Mouse (Mus musculus) neural tube, embryonic 12.5 days (tissue): ENCODE measurements around the gene Uri1. TPM values are rescaled to one million over a fixed set of nuclear protein-coding genes. Genes with fewer than 3 reads are reported as not detected.

Source experiments
- ATAC-seq: fragments of 200-750 bp; cut with Nextera tagmentation; 2 replicates; pipeline ENCODE4 v1.8.0; 2017; ENCODE audit warnings: low read depth, mild to moderate bottlenecking, moderate TSS enrichment, moderate library complexity; ENCODE audit not compliant: low FRiP score
- H3K27ac ChIP-seq: fragments of 300-500 bp; sonication (generic); 2 replicates; pipeline ENCODE4 v1.5.1; 2016
- H3K27me3 ChIP-seq: fragments of 300-500 bp; sonication (generic); replicated peaks from 2 replicates; pipeline ENCODE4 v1.6.1; 2016; ENCODE audit warnings: mild to moderate bottlenecking
- H3K36me3 ChIP-seq: fragments of 300-500 bp; sonication (generic); 2 replicates; pipeline ENCODE4 v1.6.1; 2016; ENCODE audit warnings: mild to moderate bottlenecking
- H3K4me1 ChIP-seq: fragments of 300-500 bp; sonication (generic); 2 replicates; pipeline ENCODE4 v1.6.1; 2016
- H3K4me2 ChIP-seq: fragments of 300-500 bp; sonication (generic); replicated peaks from 2 replicates; pipeline ENCODE4 v1.6.1; 2016; ENCODE audit warnings: mild to moderate bottlenecking
- H3K4me3 ChIP-seq: fragments of 300-500 bp; sonication (generic); 2 replicates; pipeline ENCODE4 v1.5.1; 2016
- H3K9ac ChIP-seq: fragments of 300-500 bp; sonication (generic); 2 replicates; pipeline ENCODE4 v1.6.1; 2016; ENCODE audit warnings: mild to moderate bottlenecking
- H3K9me3 ChIP-seq: fragments of 300-500 bp; sonication (generic); 2 replicates; pipeline ENCODE4 v1.6.1; 2016; ENCODE audit warnings: mild to moderate bottlenecking
- WGBS: fragments of 180-500 bp; shearing (Covaris S2); methylation state at CpG from one replicate; pipeline ENCODE4 v1.1.7; 2016; 5-methylcytosine and 5-hydroxymethylcytosine counted together
- polyA plus RNA-seq: library from polyadenylated mRNA; unstranded; fragments of >200 nt; fragmentation: Nextera tagmentation; extraction: Ambion mirVana; gene quantifications from 2 replicates; pipeline ENCODE4 v1.2.1, GENCODE M21; 2016

The Uri1 gene
- polyA plus RNA-seq, 1 experiment from 2014 or later: 45.5 TPM

DNA sequence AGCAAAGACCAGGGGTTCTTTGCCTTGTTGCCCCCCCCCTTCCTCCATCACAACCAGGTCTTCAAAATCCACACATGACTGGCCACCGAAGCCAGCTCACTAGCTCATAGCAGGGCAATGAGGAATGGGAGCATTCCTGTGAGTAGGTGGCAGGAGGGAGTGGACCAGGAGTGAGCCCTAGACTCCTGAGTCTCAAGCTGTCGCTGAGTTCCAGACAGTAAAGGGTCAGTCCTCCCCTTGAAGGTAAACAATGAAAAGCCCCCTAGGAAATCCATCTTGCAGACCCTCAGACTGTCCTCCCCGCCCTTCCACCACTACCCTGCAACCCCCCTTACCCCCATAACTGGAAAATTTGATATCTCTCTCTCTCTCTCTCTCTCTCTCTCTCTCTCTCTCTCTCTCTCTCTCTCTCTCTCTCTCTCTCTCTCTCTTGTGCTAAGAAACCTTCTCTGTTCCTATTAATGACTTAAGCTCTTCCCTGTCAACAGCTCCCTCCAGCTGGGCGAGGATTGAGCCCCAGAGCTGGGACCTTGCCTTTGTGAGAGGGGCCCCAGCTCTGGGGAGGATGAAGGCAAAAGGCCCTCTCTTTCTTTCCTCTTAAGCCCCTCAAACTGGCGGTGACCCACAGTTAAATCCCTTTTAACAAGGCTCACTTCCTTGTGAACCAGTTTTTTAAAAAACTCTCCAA, 112.1 kb downstream of the Uri1 start:
- no peak overlapping the region for H3K9ac ChIP-seq
- H3K4me1 ChIP-seq: peaks cover 6% of the 10 kb centered on the region
- WGBS: 45% methylated on average over 5 of the region's 5 CpGs
- no peaks in the 10 kb centered on the region for H3K27me3 ChIP-seq
- H3K4me3 ChIP-seq: no peak overlapping the region
- no peak overlapping the region for H3K4me2 ChIP-seq
- H3K36me3 ChIP-seq: no peaks in the 10 kb centered on the region
- ATAC-seq: no peak
- no peaks in the 10 kb centered on the region for H3K9me3 ChIP-seq
- H3K27ac ChIP-seq: no peak overlapping the region

DNA sequence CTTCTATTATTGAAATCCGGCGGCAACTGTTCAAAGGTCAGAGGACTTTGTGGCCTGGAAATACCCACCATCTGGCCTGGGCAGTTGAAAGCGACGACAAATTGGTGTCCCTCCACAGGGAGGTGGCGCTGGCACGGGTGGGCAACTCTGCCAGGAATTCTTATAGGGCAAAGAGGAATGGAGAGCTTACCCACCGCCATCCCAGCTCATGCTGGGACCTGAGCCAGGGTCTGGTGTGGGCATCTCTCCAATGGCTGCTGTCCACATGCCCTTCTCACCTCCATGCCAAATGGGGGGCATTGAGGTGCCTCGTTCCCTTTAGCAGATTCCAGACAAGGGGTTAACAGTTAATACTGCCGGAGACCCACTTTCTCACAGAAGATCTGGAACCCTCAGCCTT, 113.2 kb downstream of the Uri1 start:
- Histone ChIP-seq H3K4me3 (no peak overlapping the region), H3K27me3 (no peaks in the 10 kb centered on the region), H3K36me3 (no peaks in the 10 kb centered on the region), H3K4me1 (peaks cover 6% of the 10 kb centered on the region), H3K27ac (no peak overlapping the region), H3K9me3 (no peaks in the 10 kb centered on the region), H3K4me2 (no peak overlapping the region), H3K9ac (no peak overlapping the region)
- ATAC-seq: no peak
- WGBS: 83% methylated on average over 9 of the region's 9 CpGs

Other genes starting within 250 kb of the Uri1 start
- gene Zfp536, start 249.9 kb downstream of the Uri1 start, polyA plus RNA-seq: 46.9 and 48.5 TPM in 2 replicates
- gene Ccne1, start 84.0 kb upstream of the Uri1 start, polyA plus RNA-seq: 40.9 and 41.2 TPM in 2 replicates
- 20.0 and 20.8 TPM in 2 replicates for gene 1600014C10Rik, start 159.7 kb upstream of the Uri1 start, polyA plus RNA-seq
- gene Plekhf1, start 204.5 kb upstream of the Uri1 start, polyA plus RNA-seq: 1.2 and 1.6 TPM in 2 replicates
- gene Pop4, start 247.9 kb upstream of the Uri1 start, polyA plus RNA-seq: 80.0 and 85.4 TPM in 2 replicates